Mouse (Mus musculus) small intestine, adult 2 months (tissue): ENCODE measurements around the gene Myh7.
"Not testable (repeated sequence)": the region's sequence is repeated elsewhere in the genome, so short reads cannot be mapped to it uniquely, and the experiment has no call there.

ENCODE experiments used
- CTCF ChIP-seq: fragments of 200-500 bp; IDR thresholded peaks from 2 replicates; pipeline ENCODE4 v1.5.1; 2012; ENCODE audit warnings: low read depth, mild to moderate bottlenecking, control low read depth, inconsistent platforms, low read length, moderate library complexity, mixed read lengths; ENCODE audit not compliant: insufficient replicate concordance, insufficient read length; ENCODE audit errors: extremely low read depth
- POLR2A ChIP-seq: fragments of 200-500 bp; IDR thresholded peaks from 2 replicates; pipeline ENCODE4 v1.6.1; 2012; ENCODE audit warnings: low read depth, mild to moderate bottlenecking, control low read depth, inconsistent platforms, low read length, moderate library complexity

- TF ChIP-seq POLR2A, CTCF: not testable (repeated sequence)
Observed at GRCm38 (mm10) chr14:54999868-55000267, 5.4 kb upstream of the Myh7 start.
